Mouse (Mus musculus): Measurements from ENCODE around the gene Plrg1. TPM values are rescaled to one million over a fixed set of nuclear protein-coding genes. Genes with fewer than 3 reads are reported as not detected.

Plrg1 gene
- total RNA-seq, 2 experiments from 2014 or later, result 53.2 to 59.1 TPM

- DNase-seq (ENCODE audit: low spot score in 2 of 2), result no peak
Measured at GRCm38 (mm10) chr3:83050661-83051060, 4.7 kb upstream of the Plrg1 start.

- no peak for DNase-seq (ENCODE audit: low spot score in 2 of 2)
Measured at GRCm38 (mm10) chr3:83052102-83052501, 3.2 kb upstream of the Plrg1 start.

GRCm38 (mm10) chr3:83053126-83053525 lies 2.2 kb upstream of the Plrg1 start:
- no peak for DNase-seq (ENCODE audit: low spot score in 2 of 2)

- no peak for DNase-seq (ENCODE audit: low spot score in 2 of 2)
Measured at GRCm38 (mm10) chr3:83053758-83054157, 1.6 kb upstream of the Plrg1 start.

GRCm38 (mm10) chr3:83054759-83055158 lies 563 bp upstream of the Plrg1 start:
- DNase-seq (ENCODE audit: low spot score in 2 of 2), result no peak

- DNase-seq (ENCODE audit: low spot score in 2 of 2), result no peak
Measured at GRCm38 (mm10) chr3:83057046-83057445, 1.7 kb downstream of the Plrg1 start.

- DNase-seq (ENCODE audit: low spot score in 2 of 2), result no peak
Measured at GRCm38 (mm10) chr3:83067920-83068319, 12.6 kb downstream of the Plrg1 start.

- DNase-seq (ENCODE audit: low spot score in 2 of 2), result no peak
Measured at GRCm38 (mm10) chr3:83068869-83069268, 13.5 kb downstream of the Plrg1 start.

GRCm38 (mm10) chr3:83070231-83070630 lies 14.9 kb downstream of the Plrg1 start:
- DNase-seq (ENCODE audit: low spot score in 2 of 2), result no peak

GRCm38 (mm10) chr3:83076563-83076962 lies 21.2 kb downstream of the Plrg1 start:
- no peak for DNase-seq (ENCODE audit: low spot score in 2 of 2)

- DNase-seq (ENCODE audit: low spot score in 2 of 2), result peak in 1 of 2 experiments; percentile 25
Measured at GRCm38 (mm10) chr3:83080567-83081055, 25.3 kb downstream of the Plrg1 start.

- no peak for DNase-seq (ENCODE audit: low spot score in 2 of 2)
Measured at GRCm38 (mm10) chr3:83097586-83097985, 42.3 kb downstream of the Plrg1 start.

GRCm38 (mm10) chr3:83098546-83099034 lies 43.3 kb downstream of the Plrg1 start:
- no peak for DNase-seq (ENCODE audit: low spot score in 2 of 2)

- no peak for DNase-seq (ENCODE audit: low spot score in 2 of 2)
Measured at GRCm38 (mm10) chr3:83099139-83099538, 43.8 kb downstream of the Plrg1 start.

GRCm38 (mm10) chr3:83099651-83100050 lies 44.3 kb downstream of the Plrg1 start:
- no peak for DNase-seq (ENCODE audit: low spot score in 2 of 2)

- DNase-seq (ENCODE audit: low spot score in 2 of 2), result no peak
Measured at GRCm38 (mm10) chr3:83102286-83102685, 47.0 kb downstream of the Plrg1 start.

- no peak for DNase-seq (ENCODE audit: low spot score in 2 of 2)
Measured at GRCm38 (mm10) chr3:83110163-83110562, 54.8 kb downstream of the Plrg1 start.

GRCm38 (mm10) chr3:83111485-83112261 lies 56.4 kb downstream of the Plrg1 start:
- no peak for DNase-seq (ENCODE audit: low spot score in 2 of 2)

- DNase-seq (ENCODE audit: low spot score in 2 of 2), result no peak
Measured at GRCm38 (mm10) chr3:83112869-83113268, 57.5 kb downstream of the Plrg1 start.

- no peak for DNase-seq (ENCODE audit: low spot score in 2 of 2)
Measured at GRCm38 (mm10) chr3:83114946-83115345, 59.6 kb downstream of the Plrg1 start.

- no peak for DNase-seq (ENCODE audit: low spot score in 2 of 2)
Measured at GRCm38 (mm10) chr3:83117592-83117991, 62.3 kb downstream of the Plrg1 start.

Data from adrenal gland, postnatal 4 days (tissue).